In the genomic region with DNA sequence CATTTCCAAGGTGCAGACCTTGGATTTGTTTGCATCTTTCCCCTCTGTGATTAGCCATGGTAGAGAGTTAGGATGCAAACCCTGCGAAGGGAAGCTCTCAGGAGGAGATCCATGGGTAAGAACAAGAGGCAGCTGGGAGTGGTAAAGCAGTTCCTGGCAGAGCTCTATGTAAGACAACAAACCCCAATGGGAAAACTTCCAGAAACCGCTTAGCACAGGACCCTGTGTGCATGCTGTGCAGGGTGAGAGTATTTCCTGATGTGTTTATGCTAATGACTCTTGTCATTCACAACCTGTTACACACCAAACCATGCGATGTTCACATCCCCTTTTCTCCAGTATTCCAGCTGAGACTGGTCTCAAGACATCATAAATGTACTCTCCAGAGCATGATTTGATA, we compare ENCODE assay signal across 27 mouse cellular contexts. TPM values are rescaled to one million over a fixed set of nuclear protein-coding genes. Genes with fewer than 3 reads are reported as not detected.
DNase-seq lines count a peak whose midpoint lies in the region; ATAC-seq and TF ChIP-seq lines count a peak whose summit lies in the region.
"Had no signal": no experiment of that assay in that cellular context is flagged by ENCODE, and none has a peak within 500 bp of the region (broad histone marks: within the 10 kb centered on the region; RNA-seq: fewer than 3 reads in every experiment).

No protein-coding gene starts in this region.

- H3K27me3 ChIP-seq in embryonic facial prominence, embryonic 14.5 days (replicated peaks; ENCODE audit: control insufficient read depth, insufficient read depth, low read length), result no peaks in the 10 kb centered on the region
- H3K27me3 ChIP-seq in embryonic facial prominence, embryonic 10.5 days (replicated peaks; ENCODE audit: low read depth, poor library complexity, severe bottlenecking), result no peaks in the 10 kb centered on the region
- H3K27me3 ChIP-seq in hindbrain, postnatal 0 days (ENCODE audit: insufficient read depth, low read length), result no peaks in the 10 kb centered on the region
- H3K27me3 ChIP-seq in hindbrain, embryonic 11.5 days (ENCODE audit: control insufficient read depth, insufficient read depth, low read length), result no peaks in the 10 kb centered on the region
- H3K27me3 ChIP-seq in forebrain, embryonic 16.5 days (replicated peaks; ENCODE audit: control insufficient read depth, insufficient read depth, low read length), result no peaks in the 10 kb centered on the region
- H3K27me3 ChIP-seq: embryonic facial prominence, embryonic 12.5 days; forebrain, embryonic 13.5 days; forebrain, embryonic 15.5 days had no signal

- H3K36me3 ChIP-seq in embryonic facial prominence, embryonic 14.5 days (ENCODE audit: control insufficient read depth, insufficient read depth, low read length), result no peaks in the 10 kb centered on the region
- H3K36me3 ChIP-seq in embryonic facial prominence, embryonic 10.5 days (replicated peaks), result no peaks in the 10 kb centered on the region
- no peaks in the 10 kb centered on the region for H3K36me3 ChIP-seq in hindbrain, postnatal 0 days (ENCODE audit: insufficient read depth, low read length)
- no peaks in the 10 kb centered on the region for H3K36me3 ChIP-seq in hindbrain, embryonic 11.5 days (ENCODE audit: control insufficient read depth, insufficient read depth, low read length)
- H3K36me3 ChIP-seq in forebrain, embryonic 16.5 days (ENCODE audit: control insufficient read depth, insufficient read depth), result no peaks in the 10 kb centered on the region
- H3K36me3 ChIP-seq: embryonic facial prominence, embryonic 12.5 days; forebrain, embryonic 15.5 days had no signal

- no peak overlapping the region for H3K9ac ChIP-seq in embryonic facial prominence, embryonic 14.5 days (ENCODE audit: low read depth, low read length)
- H3K9ac ChIP-seq in hindbrain, postnatal 0 days (replicated peaks; ENCODE audit: low read length), result no peak overlapping the region
- no peak overlapping the region for H3K9ac ChIP-seq in hindbrain, embryonic 11.5 days (ENCODE audit: low read depth, low read length)
- H3K9ac ChIP-seq in forebrain, embryonic 16.5 days (replicated peaks; ENCODE audit: low read depth, low read length), result no peak overlapping the region
- H3K9ac ChIP-seq: embryonic facial prominence, embryonic 12.5 days; forebrain, embryonic 13.5 days; forebrain, embryonic 15.5 days had no signal

- H3K4me2 ChIP-seq in embryonic facial prominence, embryonic 14.5 days (ENCODE audit: low read depth, low read length), result no peak overlapping the region
- no peak overlapping the region for H3K4me2 ChIP-seq in hindbrain, postnatal 0 days (ENCODE audit: low read depth, low read length)
- H3K4me2 ChIP-seq in hindbrain, embryonic 11.5 days (replicated peaks; ENCODE audit: low read depth, low read length), result no peak overlapping the region
- no peak overlapping the region for H3K4me2 ChIP-seq in forebrain, embryonic 16.5 days (ENCODE audit: low read length)
- H3K4me2 ChIP-seq: embryonic facial prominence, embryonic 12.5 days; forebrain, embryonic 13.5 days; forebrain, embryonic 15.5 days had no signal

- peak; percentile 20 for DNase-seq in embryonic facial prominence, embryonic 14.5 days (ENCODE audit: low spot score)
- DNase-seq in embryonic facial prominence, embryonic 10.5 days (ENCODE audit: low spot score), result no peak
- DNase-seq in hindbrain, postnatal 0 days (ENCODE audit: low spot score), result peak; percentile 28
- no peak for DNase-seq in hindbrain, embryonic 11.5 days (ENCODE audit: low spot score)
- DNase-seq in NIH3T3 (ENCODE audit: low read depth), result peak; percentile 72
- DNase-seq in brain, embryonic 14.5 days (ENCODE audit: low read depth), result peak; percentile 14
- DNase-seq: adrenal gland, adult 2 months; adrenal gland, postnatal 10 days; adrenal gland, postnatal 25 days; B cell, adult 2 months; cerebellum, adult 11 months; cerebellum, adult 18-20 months; cerebellum, adult 8-10 months; cerebellum, adult 9-11 months; cerebellum, postnatal 14 days; cerebellum, postnatal 36 days; embryo, embryonic 11 days had no signal

- 75% methylated on average over 3 of the region's 3 CpGs for WGBS in embryonic facial prominence, embryonic 14.5 days
- WGBS in embryonic facial prominence, embryonic 10.5 days, result 80% methylated on average over 3 of the region's 3 CpGs
- WGBS in hindbrain, postnatal 0 days, result 48% methylated on average over 3 of the region's 3 CpGs
- WGBS in hindbrain, embryonic 11.5 days, result 69% methylated on average over 3 of the region's 3 CpGs
- WGBS in forebrain, embryonic 16.5 days, result 62% methylated on average over 3 of the region's 3 CpGs

- TF ChIP-seq CTCF in hindbrain, postnatal 0 days (IDR thresholded peaks at IDR 0.05; ENCODE audit: low read depth), result no peak
- no peak for TF ChIP-seq CTCF in brain, embryonic 14.5 days (IDR thresholded peaks at IDR 0.05; ENCODE audit: borderline replicate concordance, extremely low read depth, insufficient read depth, insufficient read length)

- H3K27ac ChIP-seq in embryonic facial prominence, embryonic 14.5 days (replicated peaks; ENCODE audit: low read depth, low read length), result no peak overlapping the region
- H3K27ac ChIP-seq in embryonic facial prominence, embryonic 10.5 days (replicated peaks), result no peak overlapping the region
- H3K27ac ChIP-seq in hindbrain, postnatal 0 days, result no peak overlapping the region
- no peak overlapping the region for H3K27ac ChIP-seq in hindbrain, embryonic 11.5 days (ENCODE audit: low read depth, low read length)
- no peak overlapping the region for H3K27ac ChIP-seq in forebrain, embryonic 16.5 days (ENCODE audit: low read length)
- H3K27ac ChIP-seq: embryonic facial prominence, embryonic 12.5 days; forebrain, embryonic 13.5 days; forebrain, embryonic 15.5 days had no signal

- ATAC-seq in embryonic facial prominence, embryonic 14.5 days (ENCODE audit: low read depth), result peak; percentile 70
- ATAC-seq in hindbrain, postnatal 0 days, result 0 out of 2 replicates have a peak, but pooled peaks have one; percentile 38
- ATAC-seq in hindbrain, embryonic 11.5 days (ENCODE audit: low FRiP score), result no peak
- ATAC-seq in forebrain, embryonic 16.5 days, result no peak
- ATAC-seq in activated CD4-positive, CD25-positive, alpha-beta regulatory T cell, adult 4 months, result no peak
- ATAC-seq: forebrain, embryonic 13.5 days; forebrain, embryonic 15.5 days; Patski had no signal

- H3K9me3 ChIP-seq in embryonic facial prominence, embryonic 14.5 days (ENCODE audit: control insufficient read depth, low read length), result no peaks in the 10 kb centered on the region
- no peaks in the 10 kb centered on the region for H3K9me3 ChIP-seq in embryonic facial prominence, embryonic 10.5 days
- H3K9me3 ChIP-seq in hindbrain, postnatal 0 days (ENCODE audit: low read length), result no peaks in the 10 kb centered on the region
- no peaks in the 10 kb centered on the region for H3K9me3 ChIP-seq in hindbrain, embryonic 11.5 days (ENCODE audit: control insufficient read depth, low read length)
- no peaks in the 10 kb centered on the region for H3K9me3 ChIP-seq in forebrain, embryonic 16.5 days (ENCODE audit: control insufficient read depth, low read length)
- H3K9me3 ChIP-seq: embryonic facial prominence, embryonic 12.5 days; forebrain, embryonic 13.5 days; forebrain, embryonic 15.5 days had no signal

- TF ChIP-seq POLR2A in brain, embryonic 14.5 days (IDR thresholded peaks at IDR 0.05; ENCODE audit: borderline replicate concordance, extremely low read depth, insufficient read depth, insufficient read length, poor library complexity, severe bottlenecking), result no peak

- H3K4me3 ChIP-seq in embryonic facial prominence, embryonic 14.5 days (ENCODE audit: low read depth, low read length), result no peak overlapping the region
- H3K4me3 ChIP-seq in embryonic facial prominence, embryonic 10.5 days, result no peak overlapping the region
- no peak overlapping the region for H3K4me3 ChIP-seq in hindbrain, postnatal 0 days (ENCODE audit: low read length)
- H3K4me3 ChIP-seq in hindbrain, embryonic 11.5 days (ENCODE audit: low read depth, low read length), result no peak overlapping the region
- no peak overlapping the region for H3K4me3 ChIP-seq in forebrain, embryonic 16.5 days (replicated peaks; ENCODE audit: low read length)
- H3K4me3 ChIP-seq: embryonic facial prominence, embryonic 12.5 days; forebrain, embryonic 13.5 days; forebrain, embryonic 15.5 days had no signal

- no peaks in the 10 kb centered on the region for H3K4me1 ChIP-seq in embryonic facial prominence, embryonic 14.5 days (ENCODE audit: control insufficient read depth, insufficient read depth, low read length)
- H3K4me1 ChIP-seq in embryonic facial prominence, embryonic 10.5 days, result no peaks in the 10 kb centered on the region
- no peaks in the 10 kb centered on the region for H3K4me1 ChIP-seq in hindbrain, postnatal 0 days (ENCODE audit: insufficient read depth, low read length)
- no peaks in the 10 kb centered on the region for H3K4me1 ChIP-seq in hindbrain, embryonic 11.5 days (replicated peaks; ENCODE audit: control insufficient read depth, insufficient read depth, low read length)
- H3K4me1 ChIP-seq in forebrain, embryonic 16.5 days (replicated peaks; ENCODE audit: control insufficient read depth, insufficient read depth, low read length), result no peaks in the 10 kb centered on the region
- H3K4me1 ChIP-seq: embryonic facial prominence, embryonic 12.5 days; forebrain, embryonic 13.5 days; forebrain, embryonic 15.5 days had no signal

RNA-seq across cellular contexts. Expression of a gene that starts 3.8 kb away (rescaled TPM):
- 0.46 TPM in 1 of 2 replicates, not detected in the other for polyA plus RNA-seq in embryonic facial prominence, embryonic 14.5 days (2014; fragmentation: Nextera tagmentation; extraction: Ambion mirVana)
- not detected in 2 replicates for polyA plus RNA-seq in embryonic facial prominence, embryonic 10.5 days (2016; fragmentation: Nextera tagmentation; extraction: Ambion mirVana)
- not detected in 2 replicates for total RNA-seq in hindbrain, postnatal 0 days (2014; rRNA removed)
- polyA plus RNA-seq in hindbrain, postnatal 0 days (2015; fragmentation: Nextera tagmentation; extraction: Ambion mirVana), result not detected in 2 replicates
- polyA plus RNA-seq in hindbrain, embryonic 11.5 days (2014; fragmentation: Nextera tagmentation; extraction: Ambion mirVana), result not detected in 2 replicates
- not detected in 2 replicates for polyA plus RNA-seq in brain, embryonic 14.5 days (2012; rRNA removed)
- 0.29 TPM in 1 of 2 replicates, not detected in the other for polyA plus RNA-seq in forebrain, embryonic 16.5 days (2015; fragmentation: Nextera tagmentation; extraction: Ambion mirVana)
- 1 to 10 TPM; 3.3 to 6.7 TPM for polyA plus RNA-seq in activated CD4-positive, CD25-positive, alpha-beta regulatory T cell, adult 4 months (2017; shearing (Covaris generic))
- total RNA-seq: adrenal gland, postnatal 25 days; ES-E14; MEL had no signal
- polyA plus RNA-seq: embryonic facial prominence, embryonic 12.5 days; forebrain, embryonic 11.5 days; forebrain, embryonic 13.5 days; forebrain, embryonic 15.5 days; frontal cortex, adult 2 months; Patski had no signal

RNA-seq across cellular contexts. Expression of a gene that starts 50.8 kb away (rescaled TPM):
- polyA plus RNA-seq in embryonic facial prominence, embryonic 14.5 days (2014; fragmentation: Nextera tagmentation; extraction: Ambion mirVana), result 210 and 222 TPM in 2 replicates
- 90.2 and 98.3 TPM in 2 replicates for polyA plus RNA-seq in embryonic facial prominence, embryonic 10.5 days (2016; fragmentation: Nextera tagmentation; extraction: Ambion mirVana)
- 10.2 and 19.7 TPM in 2 replicates for total RNA-seq in hindbrain, postnatal 0 days (2014; rRNA removed)
- 60.4 and 67.0 TPM in 2 replicates for polyA plus RNA-seq in hindbrain, postnatal 0 days (2015; fragmentation: Nextera tagmentation; extraction: Ambion mirVana)
- polyA plus RNA-seq in hindbrain, embryonic 11.5 days (2014; fragmentation: Nextera tagmentation; extraction: Ambion mirVana), result 103 and 105 TPM in 2 replicates
- polyA plus RNA-seq in brain, embryonic 14.5 days (2012; rRNA removed), result 25.5 and 30.1 TPM in 2 replicates
- 39.0 and 44.8 TPM in 2 replicates for polyA plus RNA-seq in forebrain, embryonic 16.5 days (2015; fragmentation: Nextera tagmentation; extraction: Ambion mirVana)
- polyA plus RNA-seq in activated CD4-positive, CD25-positive, alpha-beta regulatory T cell, adult 4 months (2017; shearing (Covaris generic)), result not detected
- total RNA-seq: MEL had no signal

Comparison
In these comparisons a context has a peak if more than half of its experiments do, and no peak if none do; other contexts are left out.
1. ATAC-seq: peak in embryonic facial prominence, embryonic 14.5 days (single experiment) and hindbrain, postnatal 0 days (single experiment); none in hindbrain, embryonic 11.5 days (single experiment), forebrain, embryonic 16.5 days (single experiment) and activated CD4-positive, CD25-positive, alpha-beta regulatory T cell, adult 4 months (single experiment).
2. DNase-seq: peak in embryonic facial prominence, embryonic 14.5 days (single experiment), hindbrain, postnatal 0 days (single experiment), NIH3T3 (single experiment) and brain, embryonic 14.5 days (single experiment); none in embryonic facial prominence, embryonic 10.5 days (single experiment) and hindbrain, embryonic 11.5 days (single experiment).
3. RNA of a gene that starts 50.8 kb away (polyA plus RNA-seq): 210 to 222 TPM in embryonic facial prominence, embryonic 14.5 days, 103 to 105 TPM in hindbrain, embryonic 11.5 days, 90.2 to 98.3 TPM in embryonic facial prominence, embryonic 10.5 days, 60.4 to 67.0 TPM in hindbrain, postnatal 0 days, 39.0 to 44.8 TPM in forebrain, embryonic 16.5 days and 25.5 to 30.1 TPM in brain, embryonic 14.5 days; not detected in activated CD4-positive, CD25-positive, alpha-beta regulatory T cell, adult 4 months; every median in the first group is over 10 times any median in the second.